Mouse (Mus musculus): ENCODE results near the gene Thap4.

- no peak for TF ChIP-seq CTCF (IDR thresholded peaks at IDR 0.05; ENCODE audit: low read depth, low read length)
- no peak for TF ChIP-seq POLR2A (IDR thresholded peaks at IDR 0.05; ENCODE audit: extremely low read depth, insufficient read depth, low read length)
Measured at GRCm38 (mm10) chr1:93724623-93725022, 30.0 kb downstream of the Thap4 start.
